Mouse (Mus musculus) olfactory bulb, adult 2 months (tissue): Measurements from ENCODE around the gene Wdr1.

ENCODE experiments used
- CTCF ChIP-seq: fragments of 200-500 bp; IDR thresholded peaks from 2 replicates; pipeline ENCODE4 v1.5.1; 2012; ENCODE audit warnings: low read depth, mild to moderate bottlenecking, low read length, moderate library complexity; ENCODE audit not compliant: insufficient read depth
- POLR2A ChIP-seq: fragments of 200-500 bp; IDR thresholded peaks from 2 replicates; pipeline ENCODE4 v1.6.1; 2012; ENCODE audit warnings: mild to moderate bottlenecking, low read depth, low read length, moderate library complexity; ENCODE audit not compliant: insufficient read depth

DNA sequence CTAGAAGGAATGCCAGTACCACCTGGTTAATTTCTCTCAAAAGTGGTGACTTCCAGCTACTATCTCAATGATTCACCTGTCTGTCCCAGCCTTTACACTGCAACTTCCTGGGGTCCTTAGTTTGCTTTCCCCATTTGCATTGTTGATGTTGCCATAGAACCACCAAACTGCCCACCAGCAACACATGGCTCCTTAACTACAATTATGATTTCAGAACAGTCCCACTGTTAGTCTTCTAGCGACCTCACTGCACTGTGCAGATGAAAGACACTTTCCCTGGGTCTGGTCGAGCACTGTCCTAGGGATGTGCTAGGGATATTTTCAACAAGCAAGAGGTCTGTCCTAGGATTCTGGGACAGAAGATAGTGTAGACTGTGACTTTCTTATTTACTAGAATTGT, at the start of gene Wdr1:
- TF ChIP-seq POLR2A = no peak
- no peak for TF ChIP-seq CTCF
